Mouse (Mus musculus): ENCODE measurements around the gene Spata25.
"Not testable (repeated sequence)": the region's sequence is repeated elsewhere in the genome, so short reads cannot be mapped to it uniquely, and the experiment has no call there.

Gene Spata25

GRCm38 (mm10) chr2:164805332-164805718 lies 23.0 kb downstream of the Spata25 start:
- DNase-seq (ENCODE audit: low spot score): no peak

DNA sequence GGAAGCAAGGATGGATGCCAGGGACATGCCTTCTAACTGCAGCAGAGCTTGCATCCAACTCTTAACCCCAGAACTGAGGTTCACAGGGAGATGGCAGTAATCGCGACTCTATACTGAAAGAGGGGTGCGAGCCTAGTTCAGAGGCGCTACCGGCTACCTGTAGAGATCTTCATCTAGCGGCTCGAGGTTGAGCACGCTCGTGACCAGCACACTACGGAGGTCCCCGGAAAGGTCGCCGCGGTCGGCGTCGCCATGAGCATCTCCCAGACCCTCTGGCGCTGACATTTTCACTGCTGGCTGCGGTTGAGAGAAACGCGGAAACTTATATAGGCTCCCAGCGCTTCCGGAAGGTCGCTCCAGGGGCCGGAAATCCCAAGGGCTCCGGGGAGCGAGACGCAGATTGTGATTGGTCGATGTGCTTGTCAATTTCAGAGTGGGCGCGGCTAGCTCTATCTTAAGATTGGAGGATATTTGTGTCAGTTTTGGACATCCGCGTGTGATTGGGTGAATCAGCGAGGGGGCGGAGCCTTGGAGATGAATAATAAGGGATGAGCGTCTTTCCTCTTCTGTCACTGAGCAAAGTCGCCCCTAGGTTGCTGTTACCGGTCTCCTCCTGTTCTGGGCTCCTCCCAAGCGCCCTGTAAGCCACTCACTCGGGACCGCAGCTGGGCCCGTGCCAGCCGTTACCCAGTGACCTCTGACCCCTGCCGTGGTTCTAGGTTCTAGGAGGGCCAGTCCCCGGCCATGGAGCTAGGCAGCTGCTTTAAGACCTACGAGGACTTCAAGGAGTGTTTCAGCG lies 23.6 kb downstream of the Spata25 start, which contains the start of the genes Acot8 and Zswim3:
Gene Acot8, minus strand, starts transcription at position 350 of the 799 bp plus-strand sequence.
Gene Zswim3, plus strand, starts transcription at position 566 of the 799 bp plus-strand sequence.
- peak; percentile 98 for DNase-seq (ENCODE audit: low spot score)

DNA sequence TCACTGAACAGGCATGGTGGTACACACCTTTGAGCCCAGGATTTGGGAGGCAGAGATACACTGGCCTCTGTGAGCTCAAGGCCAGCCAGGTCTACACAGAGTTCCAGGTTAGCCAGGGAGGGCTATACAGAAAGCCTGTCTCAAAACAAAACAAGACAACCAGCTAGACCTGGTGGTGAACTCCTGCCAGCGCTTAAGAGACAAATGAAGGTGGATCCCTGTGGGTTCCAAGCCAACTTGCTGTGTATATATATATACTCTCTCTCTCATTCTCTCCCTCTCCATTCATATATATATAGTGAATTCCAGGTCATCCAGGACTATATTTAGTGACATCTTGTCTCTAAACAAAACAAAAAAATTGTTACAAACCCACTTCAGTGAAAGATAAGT lies 24.4 kb downstream of the Spata25 start:
- DNase-seq (ENCODE audit: low spot score): no peak

DNA sequence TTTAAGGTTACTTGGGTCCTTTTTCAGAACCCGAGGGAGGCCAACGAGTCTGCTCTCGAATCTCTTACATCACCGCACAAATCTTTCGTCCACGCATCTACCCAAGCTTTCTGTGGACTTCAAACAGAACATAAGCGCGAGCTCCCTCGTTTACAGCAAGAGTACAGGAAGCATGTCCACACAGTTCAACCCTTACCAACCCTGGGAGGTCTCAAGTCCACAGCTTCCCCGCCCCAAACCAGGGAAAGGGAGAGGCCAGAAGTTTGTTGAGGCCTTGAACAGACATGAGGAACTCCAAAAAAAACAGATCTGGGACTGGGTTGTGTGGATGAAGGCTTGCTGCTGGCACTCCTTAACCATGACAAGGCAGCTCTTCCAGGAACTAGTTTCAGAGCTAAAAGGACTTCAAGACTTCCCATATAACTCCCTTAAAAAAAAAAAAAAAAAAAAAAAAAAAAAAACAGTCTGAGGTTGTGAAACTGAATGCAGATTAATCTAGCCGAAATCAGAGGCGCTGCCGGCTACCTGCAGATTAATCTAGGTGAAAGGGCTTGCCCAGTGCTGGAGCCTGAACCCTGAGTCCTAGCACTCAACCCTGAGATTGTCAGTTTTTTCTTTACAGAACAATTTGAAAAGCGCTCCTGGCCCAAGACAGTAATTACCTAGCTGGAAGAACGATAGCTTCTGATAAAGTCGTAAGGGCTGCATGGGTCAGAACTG lies 25.0 kb downstream of the Spata25 start:
- DNase-seq (ENCODE audit: low spot score): no peak

DNA sequence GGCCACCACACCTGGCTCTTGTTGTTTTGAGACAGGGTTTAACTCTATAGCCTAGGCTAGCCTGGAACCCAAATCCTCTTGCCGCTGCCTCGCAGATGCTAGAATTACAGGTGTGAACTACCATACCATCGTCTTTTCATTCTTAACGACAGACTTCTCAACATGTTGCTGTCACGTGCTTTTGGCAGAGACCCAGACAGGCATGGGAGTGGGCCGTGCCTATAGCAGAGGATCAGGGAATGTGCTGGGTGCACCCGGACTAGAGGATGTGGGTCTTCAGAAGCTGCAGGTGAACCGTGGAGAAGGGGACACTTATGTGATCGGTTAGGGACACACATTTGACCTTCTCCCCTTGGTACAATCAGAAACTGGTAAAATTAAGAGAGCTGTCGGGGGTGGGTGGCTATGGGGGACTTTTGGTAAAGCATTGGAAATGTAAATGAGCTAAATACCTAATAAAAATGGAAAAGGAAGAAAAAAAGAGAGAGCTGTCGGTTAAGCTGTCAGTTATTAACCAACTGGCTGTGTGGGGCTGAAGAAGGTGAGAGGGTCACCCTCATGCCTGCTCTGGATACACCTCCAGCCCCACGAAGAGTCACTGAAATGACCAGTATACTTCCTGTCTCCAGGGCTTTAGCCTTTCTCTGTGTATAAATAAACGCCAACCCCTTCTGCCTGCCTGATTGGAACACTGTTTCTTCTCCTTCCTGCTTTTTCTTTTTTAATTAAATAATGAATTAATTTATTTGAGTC lies 27.9 kb downstream of the Spata25 start:
- DNase-seq (ENCODE audit: low spot score): no peak

GRCm38 (mm10) chr2:164798554-164798953 lies 29.8 kb downstream of the Spata25 start:
- not testable (repeated sequence) for DNase-seq (ENCODE audit: low spot score)

DNA sequence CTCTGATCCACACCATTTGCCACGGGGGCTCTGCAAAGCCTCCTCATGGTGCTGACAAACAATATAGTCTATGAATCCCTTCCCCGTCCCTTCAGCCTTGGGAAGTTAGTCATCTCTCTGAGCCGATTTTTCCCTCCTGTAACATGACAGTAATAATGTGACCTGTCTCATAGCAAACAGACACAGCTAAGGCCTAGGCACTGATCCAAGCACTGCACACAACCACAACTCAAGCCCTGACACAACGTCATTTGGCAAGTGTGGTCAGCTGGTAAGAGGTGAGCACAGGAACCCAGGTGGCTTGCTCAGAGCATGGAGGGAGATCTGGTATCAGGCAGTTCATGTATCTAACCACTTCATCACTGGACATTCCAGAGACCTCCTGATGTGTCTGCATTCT lies 32.5 kb downstream of the Spata25 start:
- no peak for DNase-seq (ENCODE audit: low spot score)

- DNase-seq (ENCODE audit: low spot score): peak; percentile 82
These were observed 34.0 kb downstream of the Spata25 start for GRCm38 (mm10) chr2:164794293-164794692.

- DNase-seq (ENCODE audit: low spot score): no peak
These were observed 34.6 kb downstream of the Spata25 start for GRCm38 (mm10) chr2:164793772-164794171.

GRCm38 (mm10) chr2:164793236-164793635 lies 35.1 kb downstream of the Spata25 start:
- peak; percentile 47 for DNase-seq (ENCODE audit: low spot score)

- no peak for DNase-seq (ENCODE audit: low spot score)
These were observed 35.7 kb downstream of the Spata25 start for GRCm38 (mm10) chr2:164792400-164793190.

- no peak for DNase-seq (ENCODE audit: low spot score)
These were observed 36.5 kb downstream of the Spata25 start for GRCm38 (mm10) chr2:164791841-164792261.

DNA sequence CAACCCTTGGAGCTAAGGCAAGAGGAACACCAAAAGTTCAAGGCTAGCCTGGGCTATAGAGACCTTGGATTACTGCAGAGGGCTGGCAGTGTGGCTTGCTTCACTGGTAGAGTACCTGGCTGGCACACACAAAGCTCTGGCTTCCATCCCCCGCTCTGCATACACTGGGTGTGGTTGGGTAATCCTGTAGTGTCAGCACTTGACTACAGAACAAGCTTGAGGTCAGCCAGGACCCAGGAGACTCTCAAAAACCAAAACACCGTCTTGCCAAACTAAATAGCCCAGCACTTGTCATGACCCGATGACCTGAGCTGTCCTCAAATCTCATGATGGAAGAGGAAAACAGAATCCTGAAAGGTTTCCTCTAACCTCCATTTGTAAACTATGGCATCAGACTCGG lies 37.9 kb downstream of the Spata25 start:
- DNase-seq (ENCODE audit: low spot score): no peak

DNA sequence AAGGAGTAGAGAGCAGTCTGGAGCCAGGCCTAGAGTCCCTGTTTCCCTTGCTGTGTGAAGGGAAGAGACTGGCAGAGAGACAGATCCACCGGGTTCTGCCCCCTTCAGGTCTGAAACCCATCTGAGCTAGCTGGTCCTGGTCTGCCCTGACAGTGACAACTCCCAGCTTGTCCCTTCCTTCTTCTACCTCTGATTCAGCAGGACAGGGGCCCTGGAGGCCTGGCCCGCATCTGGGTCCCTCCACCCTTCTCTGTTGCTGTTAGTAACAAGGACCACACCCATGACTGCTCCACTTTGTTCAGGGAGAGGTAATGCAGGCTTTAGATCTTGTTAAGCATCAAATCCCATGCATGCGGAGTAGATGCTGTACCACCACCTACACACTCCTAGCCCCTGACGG lies 39.9 kb downstream of the Spata25 start:
- no peak for DNase-seq (ENCODE audit: low spot score)

DNA sequence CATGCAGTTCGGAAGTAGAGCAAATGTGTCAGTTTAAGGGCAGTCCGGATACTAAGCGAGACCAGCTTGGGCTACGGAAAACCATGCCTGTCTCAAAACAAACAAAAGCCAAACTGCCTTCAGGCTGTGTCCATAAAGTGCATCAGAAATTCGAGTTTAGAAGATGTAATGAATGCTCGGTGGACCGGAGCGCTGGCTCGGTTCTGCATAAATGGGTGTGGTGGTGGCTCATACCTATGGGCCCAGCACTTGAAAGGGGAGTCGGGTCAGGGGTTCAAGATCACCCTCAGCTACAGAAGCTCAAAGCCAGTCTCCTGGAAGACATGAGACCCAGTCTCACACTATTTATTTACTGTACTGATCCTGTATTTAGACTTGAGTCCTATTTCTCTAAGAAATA lies 40.6 kb downstream of the Spata25 start:
- DNase-seq (ENCODE audit: low spot score): no peak

DNA sequence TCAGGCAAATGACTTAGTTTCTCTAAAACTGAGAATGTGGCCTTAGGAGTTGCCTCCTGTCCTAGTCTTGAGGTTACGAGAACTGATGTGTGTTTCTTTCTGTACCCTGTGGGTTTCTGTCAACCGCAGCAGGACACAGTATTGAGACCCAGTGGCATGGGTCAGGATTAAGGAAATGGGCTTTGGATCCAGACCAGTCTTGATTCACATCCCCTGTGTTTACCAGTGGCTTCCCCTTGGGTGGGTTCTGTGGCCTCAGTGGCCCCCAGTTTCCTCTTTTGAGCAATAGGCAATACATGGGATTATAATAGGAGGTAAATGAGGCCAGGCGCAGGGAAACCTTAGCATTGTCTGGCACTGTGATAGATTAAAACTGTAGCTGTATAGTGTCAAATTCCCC lies 41.3 kb downstream of the Spata25 start:
- DNase-seq (ENCODE audit: low spot score): no peak

- DNase-seq (ENCODE audit: low spot score): no peak
These were observed 41.9 kb downstream of the Spata25 start for GRCm38 (mm10) chr2:164786388-164786885.

DNA sequence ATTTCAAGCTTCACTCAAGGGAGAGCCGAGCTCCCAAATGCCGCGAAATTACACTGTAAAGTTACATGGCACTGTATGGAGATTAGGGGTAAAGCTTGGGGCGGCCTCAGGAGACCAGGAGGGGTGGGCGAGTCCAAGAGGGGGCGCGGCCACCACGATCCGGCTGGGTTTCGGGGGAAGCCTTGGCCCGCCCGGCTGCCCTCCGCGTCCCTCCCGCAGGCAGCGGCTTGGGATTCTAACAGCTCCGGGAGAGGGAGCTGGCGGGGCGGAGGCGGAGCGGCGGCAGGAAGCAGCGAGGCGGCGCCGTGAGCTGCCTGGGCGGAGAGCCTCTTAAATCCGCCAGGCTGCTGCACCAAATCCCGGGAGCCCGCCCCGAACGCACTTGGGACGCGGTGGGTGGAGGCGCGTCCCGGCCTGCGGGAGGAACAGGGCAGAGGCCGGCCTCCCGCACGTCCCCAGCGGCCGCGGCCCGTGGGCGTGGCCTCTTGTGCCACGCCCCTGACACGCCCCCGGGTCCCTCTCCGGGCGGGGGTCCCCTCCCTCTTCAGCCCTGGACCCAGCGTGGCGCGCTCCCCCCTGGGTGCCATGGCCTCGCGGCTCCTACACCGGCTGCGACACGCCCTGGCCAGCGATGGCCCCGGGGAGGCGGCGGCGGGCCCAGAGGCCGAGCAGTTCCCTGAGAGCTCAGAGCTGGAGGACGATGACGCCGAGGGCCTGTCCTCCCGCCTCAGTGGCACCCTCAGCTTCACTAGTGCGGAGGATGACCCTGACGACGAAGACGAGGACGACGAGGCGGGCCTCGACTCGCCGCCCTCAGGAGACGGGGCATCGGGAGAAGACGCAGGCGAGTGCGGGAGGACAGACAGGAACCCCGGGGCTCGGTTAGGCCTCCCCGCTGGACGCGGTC lies 42.6 kb downstream of the Spata25 start, which contains the start of gene Snx21:
Gene Snx21, plus strand, starts transcription at position 343 of the 907 bp plus-strand sequence.
- DNase-seq (ENCODE audit: low spot score): peak; percentile 77

DNA sequence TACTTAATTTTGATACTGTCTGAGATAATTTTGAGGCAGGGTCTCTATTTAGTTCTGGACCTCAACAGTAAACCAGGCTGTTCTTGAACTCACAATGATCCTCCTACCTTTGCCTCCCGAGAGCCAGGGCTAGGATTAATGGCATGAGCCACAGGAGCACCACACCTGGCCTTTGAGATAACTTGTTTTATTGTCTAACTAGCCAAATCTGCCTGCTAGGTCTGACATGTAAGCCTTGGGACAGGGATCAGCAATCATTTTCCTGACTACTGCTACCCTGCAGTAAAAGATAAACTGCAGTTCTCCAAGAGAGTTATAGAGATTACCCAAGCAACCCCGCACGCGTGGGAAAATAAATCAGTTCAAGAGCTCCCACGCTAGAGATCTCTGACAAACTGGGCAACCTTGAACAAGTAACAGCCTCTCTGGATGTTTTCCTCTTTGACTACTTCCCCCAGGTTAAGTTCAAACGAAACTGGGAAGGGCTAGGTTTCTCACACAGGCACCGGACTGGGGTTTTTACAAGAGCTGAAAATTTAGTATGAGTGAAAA lies 43.4 kb downstream of the Spata25 start:
- DNase-seq (ENCODE audit: low spot score): no peak

Measured in ovary, postnatal 14 days (tissue).